ENCODE assay signal across 13 mouse cellular contexts in the genomic region with DNA sequence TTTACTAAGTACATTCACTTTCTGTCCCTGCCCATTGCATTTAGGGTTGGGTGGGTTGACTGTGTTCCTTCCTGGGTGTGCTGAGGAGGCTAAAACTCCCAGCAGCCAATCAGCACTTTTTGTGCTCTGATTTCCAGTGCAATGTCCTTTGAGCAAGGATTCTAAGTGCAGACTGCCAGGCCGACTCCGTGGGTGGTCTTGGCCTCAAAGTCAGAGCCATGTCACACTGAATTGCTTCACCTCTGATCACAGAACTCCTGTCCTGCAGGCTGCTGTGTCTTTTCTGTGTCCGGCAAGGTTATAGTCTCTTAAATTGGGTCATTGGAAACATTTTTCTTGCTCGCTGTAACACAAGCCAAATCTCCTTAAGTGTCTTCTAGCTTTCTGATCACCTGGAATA.
DNase-seq lines count a peak whose midpoint lies in the region; ATAC-seq and TF ChIP-seq lines count a peak whose summit lies in the region.
"Had no signal": no experiment of that assay in that cellular context is flagged by ENCODE, and none has a peak within 500 bp of the region (broad histone marks: within the 10 kb centered on the region; RNA-seq: fewer than 3 reads in every experiment).

No protein-coding gene starts in this region.

- H3K4me3 ChIP-seq in midbrain, postnatal 0 days (ENCODE audit: low read depth, low read length), result no peak overlapping the region
- H3K4me3 ChIP-seq in midbrain, embryonic 15.5 days, result no peak overlapping the region
- H3K4me3 ChIP-seq in forebrain, embryonic 14.5 days (ENCODE audit: low read depth, low read length), result no peak overlapping the region
- H3K4me3 ChIP-seq: heart, embryonic 12.5 days; intestine, embryonic 15.5 days; limb, embryonic 13.5 days; neural tube, embryonic 15.5 days had no signal

- DNase-seq in midbrain, postnatal 0 days (ENCODE audit: low spot score), result peak; percentile 48
- peak; percentile 18 for DNase-seq in cerebellum, adult 9-10 months
- peak; percentile 6 for DNase-seq in gastrocnemius, postnatal 14 days
- no peak for DNase-seq in kidney, adult 11 months
- DNase-seq in forebrain, embryonic 14.5 days (ENCODE audit: low spot score), result no peak
- DNase-seq: adrenal gland, adult 8-10 months; forebrain, postnatal 0 days had no signal

- H3K9ac ChIP-seq in midbrain, postnatal 0 days (replicated peaks; ENCODE audit: low read length, poor library complexity, severe bottlenecking), result no peak overlapping the region
- H3K9ac ChIP-seq in midbrain, embryonic 15.5 days, result no peak overlapping the region
- no peak overlapping the region for H3K9ac ChIP-seq in forebrain, embryonic 14.5 days (ENCODE audit: low read length)
- H3K9ac ChIP-seq: forebrain, postnatal 0 days; heart, embryonic 12.5 days; intestine, embryonic 15.5 days; limb, embryonic 13.5 days; neural tube, embryonic 15.5 days had no signal

- intact Hi-C loops in gastrocnemius, postnatal 14 days (cut with DNase I; ENCODE audit: low total_unique reads), result no loop called here

- H3K36me3 ChIP-seq in midbrain, postnatal 0 days (ENCODE audit: insufficient read depth, low read length), result no peaks in the 10 kb centered on the region
- no peaks in the 10 kb centered on the region for H3K36me3 ChIP-seq in midbrain, embryonic 15.5 days (replicated peaks)
- no peaks in the 10 kb centered on the region for H3K36me3 ChIP-seq in forebrain, embryonic 14.5 days (ENCODE audit: control insufficient read depth, insufficient read depth, low read length)
- H3K36me3 ChIP-seq: heart, embryonic 12.5 days; intestine, embryonic 15.5 days; limb, embryonic 13.5 days; neural tube, embryonic 15.5 days had no signal

- H3K27me3 ChIP-seq in midbrain, postnatal 0 days (ENCODE audit: insufficient read depth, low read length), result no peaks in the 10 kb centered on the region
- H3K27me3 ChIP-seq in midbrain, embryonic 15.5 days (replicated peaks), result no peaks in the 10 kb centered on the region
- H3K27me3 ChIP-seq in forebrain, embryonic 14.5 days (replicated peaks; ENCODE audit: control insufficient read depth, insufficient read depth, low read length), result no peaks in the 10 kb centered on the region
- H3K27me3 ChIP-seq: heart, embryonic 12.5 days; intestine, embryonic 15.5 days; limb, embryonic 13.5 days; neural tube, embryonic 15.5 days had no signal

- ATAC-seq in midbrain, postnatal 0 days (ENCODE audit: low FRiP score), result no peak
- no peak for ATAC-seq in midbrain, embryonic 15.5 days (replicated peaks)
- no peak for ATAC-seq in forebrain, embryonic 14.5 days
- ATAC-seq in frontal cortex, adult (ENCODE audit: low TSS enrichment), result no peak
- ATAC-seq: forebrain, postnatal 0 days; intestine, embryonic 15.5 days had no signal

- no peak overlapping the region for H3K27ac ChIP-seq in midbrain, postnatal 0 days (ENCODE audit: low read depth, low read length)
- H3K27ac ChIP-seq in midbrain, embryonic 15.5 days, result no peak overlapping the region
- no peak overlapping the region for H3K27ac ChIP-seq in forebrain, embryonic 14.5 days (ENCODE audit: low read depth, low read length)
- H3K27ac ChIP-seq: intestine, embryonic 15.5 days; limb, embryonic 13.5 days; neural tube, embryonic 15.5 days had no signal

- 60% methylated on average over 4 of the region's 4 CpGs for WGBS in midbrain, postnatal 0 days
- WGBS in midbrain, embryonic 15.5 days, result 50% methylated on average over 4 of the region's 4 CpGs
- 78% methylated on average over 4 of the region's 4 CpGs for WGBS in forebrain, embryonic 14.5 days

- H3K4me2 ChIP-seq in midbrain, postnatal 0 days (ENCODE audit: low read depth, low read length, poor library complexity, severe bottlenecking), result no peak overlapping the region
- H3K4me2 ChIP-seq in midbrain, embryonic 15.5 days, result no peak overlapping the region
- H3K4me2 ChIP-seq in forebrain, embryonic 14.5 days (ENCODE audit: low read length), result no peak overlapping the region
- H3K4me2 ChIP-seq: heart, embryonic 12.5 days; intestine, embryonic 15.5 days; limb, embryonic 13.5 days; neural tube, embryonic 15.5 days had no signal

- H3K4me1 ChIP-seq in midbrain, postnatal 0 days (ENCODE audit: insufficient read depth, low read length), result no peaks in the 10 kb centered on the region
- H3K4me1 ChIP-seq in midbrain, embryonic 15.5 days, result no peaks in the 10 kb centered on the region
- no peaks in the 10 kb centered on the region for H3K4me1 ChIP-seq in forebrain, embryonic 14.5 days (ENCODE audit: control insufficient read depth, insufficient read depth, low read length)
- H3K4me1 ChIP-seq: heart, embryonic 12.5 days; intestine, embryonic 15.5 days; limb, embryonic 13.5 days; neural tube, embryonic 15.5 days had no signal

- no peak for TF ChIP-seq CTCF in midbrain, postnatal 0 days (IDR thresholded peaks at IDR 0.05)

- H3K9me3 ChIP-seq in midbrain, postnatal 0 days (ENCODE audit: low read length), result no peaks in the 10 kb centered on the region
- H3K9me3 ChIP-seq in midbrain, embryonic 15.5 days, result no peaks in the 10 kb centered on the region
- no peaks in the 10 kb centered on the region for H3K9me3 ChIP-seq in forebrain, embryonic 14.5 days (replicated peaks; ENCODE audit: control insufficient read depth, low read length)
- H3K9me3 ChIP-seq: heart, embryonic 12.5 days; intestine, embryonic 15.5 days; limb, embryonic 13.5 days; neural tube, embryonic 15.5 days had no signal

Comparison
In these comparisons a context has a peak if more than half of its experiments do, and no peak if none do; other contexts are left out.
1. DNase-seq: peak in midbrain, postnatal 0 days (single experiment), cerebellum, adult 9-10 months (single experiment) and gastrocnemius, postnatal 14 days (single experiment); none in kidney, adult 11 months (single experiment) and forebrain, embryonic 14.5 days (single experiment).